Mouse (Mus musculus) heart, embryonic 13.5 days (tissue): ENCODE data around the gene Calm1. TPM values are rescaled to one million over a fixed set of nuclear protein-coding genes. Genes with fewer than 3 reads are reported as not detected.

Source experiments
- ATAC-seq: fragments of 200-750 bp; cut with Nextera tagmentation; 2 replicates; pipeline ENCODE4 v1.8.0; 2017; ENCODE audit warnings: moderate TSS enrichment; ENCODE audit not compliant: insufficient number of reproducible peaks, low FRiP score, low TSS enrichment; ENCODE audit errors: extremely low read depth
- H3K27ac ChIP-seq: fragments of 300-500 bp; sonication (generic); replicated peaks from 2 replicates; pipeline ENCODE4 v1.5.1; 2015; ENCODE audit warnings: moderate library complexity, mild to moderate bottlenecking, inconsistent platforms
- H3K27me3 ChIP-seq: fragments of 300-500 bp; sonication (generic); replicated peaks from 2 replicates; pipeline ENCODE4 v1.6.1; 2015; ENCODE audit warnings: mild to moderate bottlenecking, inconsistent platforms
- H3K36me3 ChIP-seq: fragments of 300-500 bp; sonication (generic); 2 replicates; pipeline ENCODE4 v1.6.1; 2015; ENCODE audit warnings: mild to moderate bottlenecking, inconsistent platforms
- H3K4me1 ChIP-seq: fragments of 300-500 bp; sonication (generic); 2 replicates; pipeline ENCODE4 v1.6.1; 2015; ENCODE audit warnings: inconsistent platforms
- H3K4me2 ChIP-seq: fragments of 300-500 bp; sonication (generic); 2 replicates; pipeline ENCODE4 v1.6.1; 2015; ENCODE audit warnings: inconsistent platforms, mild to moderate bottlenecking, moderate library complexity
- H3K4me3 ChIP-seq: fragments of 300-500 bp; sonication (generic); 2 replicates; pipeline ENCODE4 v1.5.1; 2015; ENCODE audit warnings: moderate library complexity, mild to moderate bottlenecking, inconsistent platforms
- H3K9ac ChIP-seq: fragments of 300-500 bp; sonication (generic); 2 replicates; pipeline ENCODE4 v1.6.1; 2015; ENCODE audit warnings: inconsistent platforms, mild to moderate bottlenecking, moderate library complexity
- H3K9me3 ChIP-seq: fragments of 300-500 bp; sonication (generic); 2 replicates; pipeline ENCODE4 v1.6.1; 2016; ENCODE audit warnings: inconsistent platforms
- WGBS: fragments of 180-500 bp; shearing (Covaris S2); methylation state at CpG from one replicate; pipeline ENCODE4 v1.1.7; 2015; ENCODE audit warnings: mixed read lengths; 5-methylcytosine and 5-hydroxymethylcytosine counted together
- polyA plus RNA-seq: library from polyadenylated mRNA; unstranded; fragments of >200 nt; fragmentation: Nextera tagmentation; extraction: Ambion mirVana; gene quantifications from 2 replicates; pipeline ENCODE4 v1.2.1, GENCODE M21; 2015

Calm1 gene
- 821 and 849 TPM in 2 replicates for polyA plus RNA-seq

- under 1% methylated on average over 52 of the region's 58 CpGs for WGBS
- ATAC-seq, result peak; percentile 78
- Histone ChIP-seq H3K27ac (peak within 1 kb of the TSS; percentile 89), H3K36me3 (peaks cover 19% of the 10 kb centered on the region), H3K4me1 (peaks cover 37% of the 10 kb centered on the region), H3K9me3 (no peaks in the 10 kb centered on the region), H3K4me2 (peak within 1 kb of the TSS; percentile 97), H3K9ac (peak within 1 kb of the TSS; percentile 97), H3K27me3 (no peaks in the 10 kb centered on the region), H3K4me3 (peak within 1 kb of the TSS; percentile 100)
Observed at GRCm38 (mm10) chr12:100198967-100199660, at the start of gene Calm1. Calm1 (plus strand) TSS chr12:100199435.

DNA sequence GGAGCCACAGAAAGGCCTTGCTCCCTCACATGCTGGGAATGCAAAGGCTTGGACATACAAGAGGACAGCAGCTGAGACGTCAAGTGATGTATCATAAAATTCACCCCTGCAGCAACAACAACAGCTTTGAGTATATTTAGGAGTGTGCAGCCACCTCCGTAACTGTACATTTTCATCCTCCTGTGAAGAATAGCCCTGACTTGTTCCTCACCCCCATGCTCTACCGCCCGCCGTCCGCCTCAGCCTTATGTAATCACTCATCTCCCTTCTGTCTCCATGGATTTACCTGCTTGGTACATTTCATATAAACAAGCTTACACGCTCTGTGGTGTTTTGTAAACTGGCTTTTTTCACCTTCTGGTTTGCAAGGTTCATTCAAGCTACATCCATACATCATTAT lies 46.8 kb upstream of the Calm1 start:
- Histone ChIP-seq H3K36me3 (peaks cover 43% of the 10 kb centered on the region), H3K4me2 (no peak overlapping the region), H3K9ac (no peak overlapping the region), H3K9me3 (no peaks in the 10 kb centered on the region), H3K27me3 (no peaks in the 10 kb centered on the region), H3K27ac (no peak overlapping the region), H3K4me1 (no peaks in the 10 kb centered on the region), H3K4me3 (no peak overlapping the region)
- no peak for ATAC-seq
- WGBS, result 92% methylated on average over 7 of the region's 7 CpGs

GRCm38 (mm10) chr12:100159261-100159975 lies 39.8 kb upstream of the Calm1 start, which contains the start of gene Nrde2:
Nrde2 (minus strand) TSS chr12:100159653.
- Histone ChIP-seq H3K4me2 (peak within 1 kb of the TSS; percentile 73), H3K4me3 (peak within 1 kb of the TSS; percentile 66), H3K4me1 (peaks cover 9% of the 10 kb centered on the region), H3K27me3 (no peaks in the 10 kb centered on the region), H3K9ac (peak within 1 kb of the TSS; percentile 85), H3K36me3 (0 out of 2 replicates have a peak, but pooled peaks cover 3% of the 10 kb centered on the region), H3K9me3 (no peaks in the 10 kb centered on the region), H3K27ac (peak within 1 kb of the TSS; percentile 77)
- under 1% methylated on average over 26 of the region's 26 CpGs for WGBS
- ATAC-seq, result peak; percentile 96

GRCm38 (mm10) chr12:100164991-100165500 lies 34.2 kb upstream of the Calm1 start:
- Histone ChIP-seq H3K9me3 (no peaks in the 10 kb centered on the region), H3K4me3 (no peak overlapping the region), H3K27me3 (no peaks in the 10 kb centered on the region), H3K27ac (no peak overlapping the region), H3K4me2 (no peak overlapping the region), H3K9ac (no peak overlapping the region), H3K36me3 (no peaks in the 10 kb centered on the region), H3K4me1 (peaks cover 11% of the 10 kb centered on the region)
- 63% methylated on average over 7 of the region's 7 CpGs for WGBS
- no peak for ATAC-seq

- no peak overlapping the region for H3K4me2 ChIP-seq
- H3K9ac ChIP-seq, result no peak overlapping the region
- H3K9me3 ChIP-seq, result no peaks in the 10 kb centered on the region
- no peaks in the 10 kb centered on the region for H3K36me3 ChIP-seq
- 22% methylated on average over 3 of the region's 3 CpGs for WGBS
- ATAC-seq, result peak; percentile 25; the same call in 1 of the 2 replicates
- H3K27ac ChIP-seq, result no peak overlapping the region
- no peaks in the 10 kb centered on the region for H3K27me3 ChIP-seq
- H3K4me1 ChIP-seq, result peaks cover 11% of the 10 kb centered on the region
- H3K4me3 ChIP-seq, result no peak overlapping the region
Observed at GRCm38 (mm10) chr12:100166177-100166576, 33.1 kb upstream of the Calm1 start.

DNA sequence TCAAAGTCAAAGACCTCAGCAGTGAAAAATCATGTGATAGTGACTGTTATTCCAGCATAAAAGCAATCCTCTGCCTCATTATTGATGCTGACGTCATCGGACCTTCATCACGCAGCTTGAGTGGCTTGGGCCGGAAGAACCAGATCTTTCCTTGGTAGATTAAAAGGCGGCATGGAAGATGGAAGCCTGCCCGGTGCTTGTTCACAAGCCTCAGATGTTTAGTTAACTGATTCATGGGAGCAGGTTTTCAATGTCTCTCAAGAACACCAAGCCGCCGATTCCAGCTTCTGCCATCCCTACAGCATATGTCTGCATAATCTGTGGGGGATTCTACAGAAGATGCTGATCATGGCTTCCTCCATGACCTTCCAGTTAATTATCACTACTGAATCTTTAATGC lies 32.3 kb upstream of the Calm1 start:
- WGBS, result 83% methylated on average over 8 of the region's 8 CpGs
- Histone ChIP-seq H3K27me3 (no peaks in the 10 kb centered on the region), H3K4me3 (no peak overlapping the region), H3K27ac (no peak overlapping the region), H3K4me2 (no peak overlapping the region), H3K36me3 (no peaks in the 10 kb centered on the region), H3K9ac (no peak overlapping the region), H3K4me1 (peaks cover 11% of the 10 kb centered on the region), H3K9me3 (no peaks in the 10 kb centered on the region)
- no peak for ATAC-seq

GRCm38 (mm10) chr12:100167502-100167901 lies 31.7 kb upstream of the Calm1 start:
- Histone ChIP-seq H3K36me3 (no peaks in the 10 kb centered on the region), H3K27ac (peak overlapping the region; percentile 53; the same call in 1 of the 2 replicates), H3K9ac (peak overlapping the region; percentile 72), H3K9me3 (no peaks in the 10 kb centered on the region), H3K4me1 (peaks cover 11% of the 10 kb centered on the region), H3K4me2 (peak overlapping the region; percentile 74), H3K4me3 (peak overlapping the region; percentile 46; the same call in 1 of the 2 replicates), H3K27me3 (no peaks in the 10 kb centered on the region)
- ATAC-seq, result no peak
- WGBS, result 88% methylated on average over 1 of the region's 1 CpGs

- peak overlapping the region; percentile 72 for H3K9ac ChIP-seq
- no peak; the same call in 1 of the 2 replicates for ATAC-seq
- H3K9me3 ChIP-seq, result no peaks in the 10 kb centered on the region
- WGBS, result 10% methylated on average over 25 of the region's 28 CpGs
- no peaks in the 10 kb centered on the region for H3K27me3 ChIP-seq
- peaks cover 11% of the 10 kb centered on the region for H3K4me1 ChIP-seq
- no peaks in the 10 kb centered on the region for H3K36me3 ChIP-seq
- peak overlapping the region; percentile 46 for H3K4me3 ChIP-seq
- peak overlapping the region; percentile 53; the same call in 1 of the 2 replicates for H3K27ac ChIP-seq
- H3K4me2 ChIP-seq, result peak overlapping the region; percentile 74
Observed at GRCm38 (mm10) chr12:100167931-100168871, 31.0 kb upstream of the Calm1 start.

GRCm38 (mm10) chr12:100172481-100172880 lies 26.8 kb upstream of the Calm1 start:
- Histone ChIP-seq H3K9ac (no peak overlapping the region), H3K4me2 (no peak overlapping the region), H3K27ac (no peak overlapping the region), H3K4me1 (peaks cover 11% of the 10 kb centered on the region), H3K4me3 (no peak overlapping the region), H3K36me3 (no peaks in the 10 kb centered on the region), H3K9me3 (no peaks in the 10 kb centered on the region), H3K27me3 (no peaks in the 10 kb centered on the region)
- 41% methylated on average over 7 of the region's 7 CpGs for WGBS
- no peak for ATAC-seq

GRCm38 (mm10) chr12:100176469-100177056 lies 22.7 kb upstream of the Calm1 start:
- Histone ChIP-seq H3K27me3 (no peaks in the 10 kb centered on the region), H3K4me1 (no peaks in the 10 kb centered on the region), H3K27ac (no peak overlapping the region), H3K4me3 (no peak overlapping the region), H3K9me3 (no peaks in the 10 kb centered on the region), H3K36me3 (no peaks in the 10 kb centered on the region), H3K4me2 (no peak overlapping the region), H3K9ac (no peak overlapping the region)
- WGBS, result 60% methylated on average over 11 of the region's 11 CpGs
- ATAC-seq, result no peak
